Mouse (Mus musculus): ENCODE results near the gene Spsb4.

GRCm38 (mm10) chr9:97064161-97064560 lies 45.5 kb upstream of the Spsb4 start:
- TF ChIP-seq POLR2A (IDR thresholded peaks at IDR 0.05; ENCODE audit: insufficient read length, low read depth) (no peak), MAX (IDR thresholded peaks at IDR 0.05; ENCODE audit: low read depth) (no peak)
